Mouse (Mus musculus) forebrain, embryonic 16.5 days (tissue): ENCODE data around the gene Tle3. TPM values are rescaled to one million over a fixed set of nuclear protein-coding genes. Genes with fewer than 3 reads are reported as not detected.

Experiments used
- ATAC-seq: fragments of 200-750 bp; cut with Nextera tagmentation; 2 replicates; pipeline ENCODE4 v1.8.0; 2017; ENCODE audit warnings: mild to moderate bottlenecking, moderate library complexity
- H3K27ac ChIP-seq: fragments of 300-500 bp; sonication (generic); 2 replicates; pipeline ENCODE4 v1.5.1; 2014; ENCODE audit warnings: low read length, control low read depth
- H3K27me3 ChIP-seq: fragments of 300-500 bp; sonication (generic); replicated peaks from 2 replicates; pipeline ENCODE4 v1.6.1; 2014; ENCODE audit warnings: low read length; ENCODE audit not compliant: control insufficient read depth, insufficient read depth
- H3K36me3 ChIP-seq: fragments of 300-500 bp; sonication (generic); 2 replicates; pipeline ENCODE4 v1.6.1; 2014; ENCODE audit not compliant: control insufficient read depth, insufficient read depth
- H3K4me1 ChIP-seq: fragments of 300-500 bp; sonication (generic); replicated peaks from 2 replicates; pipeline ENCODE4 v1.6.1; 2014; ENCODE audit warnings: low read length; ENCODE audit not compliant: control insufficient read depth, insufficient read depth
- H3K4me2 ChIP-seq: fragments of 300-500 bp; sonication (generic); 2 replicates; pipeline ENCODE4 v1.6.1; 2014; ENCODE audit warnings: mild to moderate bottlenecking, low read length, control low read depth
- H3K4me3 ChIP-seq: fragments of 300-500 bp; sonication (generic); replicated peaks from 2 replicates; pipeline ENCODE4 v1.5.1; 2014; ENCODE audit warnings: mild to moderate bottlenecking, low read length, control low read depth
- H3K9ac ChIP-seq: fragments of 300-500 bp; sonication (generic); replicated peaks from 2 replicates; pipeline ENCODE4 v1.6.1; 2014; ENCODE audit warnings: low read depth, low read length, control low read depth
- H3K9me3 ChIP-seq: fragments of 300-500 bp; sonication (generic); 2 replicates; pipeline ENCODE4 v1.6.1; 2016; ENCODE audit warnings: low read length; ENCODE audit not compliant: control insufficient read depth
- WGBS: fragments of 180-500 bp; shearing (Covaris S2); extraction: QIAGEN DNeasy Blood & Tissue Kit; methylation state at CpG from one replicate; pipeline ENCODE4 v1.1.7; 2014; 5-methylcytosine and 5-hydroxymethylcytosine counted together
- polyA plus RNA-seq: library from polyadenylated mRNA; unstranded; fragments of >200 nt; fragmentation: Nextera tagmentation; extraction: Ambion mirVana; gene quantifications from 2 replicates; pipeline ENCODE4 v1.2.1, GENCODE M21; 2015

The Tle3 gene
- polyA plus RNA-seq, 1 experiment from 2014 or later = 36.8 TPM

GRCm38 (mm10) chr9:61379016-61379634 lies 7.0 kb downstream of the Tle3 start:
- Histone ChIP-seq H3K9ac (no peak overlapping the region; the same call in 1 of the 2 replicates), H3K4me1 (peaks cover 95% of the 10 kb centered on the region), H3K4me3 (no peak overlapping the region), H3K27ac (no peak overlapping the region), H3K27me3 (no peaks in the 10 kb centered on the region), H3K9me3 (no peaks in the 10 kb centered on the region), H3K36me3 (no peaks in the 10 kb centered on the region), H3K4me2 (no peak overlapping the region)
- 51% methylated on average over 11 of the region's 11 CpGs for WGBS
- no peak for ATAC-seq

DNA sequence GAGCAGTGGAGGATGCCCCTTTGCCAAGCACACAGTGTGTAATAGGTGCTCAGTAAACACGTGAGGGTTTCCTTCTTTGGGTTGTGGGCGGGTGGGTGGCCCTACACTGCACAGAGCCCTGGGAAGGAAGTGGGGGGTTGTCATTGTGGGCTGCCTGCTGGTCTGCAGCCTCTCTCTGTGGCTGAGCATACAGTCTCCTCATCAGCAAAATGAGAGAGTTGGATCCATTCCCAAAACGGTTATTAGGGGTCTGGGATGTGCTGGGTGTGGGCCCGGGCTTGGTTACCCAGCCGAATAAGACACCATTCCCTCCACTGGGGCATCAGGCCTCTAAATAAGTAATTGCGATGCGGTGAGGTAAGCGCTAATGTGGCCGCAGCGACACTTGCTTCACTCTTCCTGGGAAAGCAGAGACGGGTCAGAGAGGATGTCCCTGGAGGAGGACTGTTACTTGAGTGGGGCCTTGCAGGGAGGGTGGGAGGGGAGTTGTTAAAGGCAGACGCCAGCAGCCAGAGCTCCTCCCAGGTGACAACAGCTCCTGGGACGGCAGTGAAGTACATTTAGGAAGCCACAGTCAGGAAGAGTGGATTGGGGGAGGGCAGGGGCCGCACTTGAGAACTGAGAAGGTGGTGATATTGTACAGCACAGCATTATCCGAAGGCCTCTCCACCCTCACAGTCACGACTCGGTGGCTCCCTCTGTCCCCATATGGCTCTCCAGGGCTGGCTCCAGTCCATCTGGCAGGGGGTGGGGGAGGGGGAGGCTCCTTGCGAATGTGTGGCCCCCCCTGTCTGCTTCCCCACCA lies 8.3 kb downstream of the Tle3 start:
- ATAC-seq = peak; percentile 51
- Histone ChIP-seq H3K4me1 (peaks cover 98% of the 10 kb centered on the region), H3K4me2 (peak overlapping the region; percentile 34), H3K4me3 (no peak overlapping the region), H3K27me3 (no peaks in the 10 kb centered on the region), H3K27ac (peak overlapping the region; percentile 52), H3K9me3 (no peaks in the 10 kb centered on the region), H3K9ac (peak overlapping the region; percentile 19; the same call in 1 of the 2 replicates), H3K36me3 (no peaks in the 10 kb centered on the region)
- 5% methylated on average over 18 of the region's 18 CpGs for WGBS

DNA sequence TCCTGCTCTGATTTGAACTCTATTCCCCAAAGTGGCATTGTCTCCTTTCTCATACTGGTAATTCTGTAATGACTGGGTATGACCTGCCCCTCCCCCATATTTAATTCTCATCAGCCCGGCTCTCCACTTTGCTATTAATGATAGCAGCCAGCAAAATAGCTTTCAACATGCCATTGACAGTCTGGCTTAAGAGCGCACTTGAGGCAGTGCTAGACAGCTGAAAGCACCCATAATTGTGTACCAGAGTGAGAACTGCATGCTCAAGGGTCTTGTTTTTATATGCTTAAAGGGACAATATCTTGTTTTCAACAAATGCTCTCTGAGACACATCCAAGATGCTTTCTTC lies 8.9 kb downstream of the Tle3 start:
- 12% methylated on average over 2 of the region's 2 CpGs for whole genome bisulfite sequencing
- peak overlapping the region; percentile 34 for H3K4me2 ChIP-seq
- H3K4me1 ChIP-seq = peaks cover 98% of the 10 kb centered on the region
- no peaks in the 10 kb centered on the region for H3K27me3 ChIP-seq
- peak overlapping the region; percentile 52 for H3K27ac ChIP-seq
- no peaks in the 10 kb centered on the region for H3K9me3 ChIP-seq
- no peak overlapping the region for H3K9ac ChIP-seq
- no peak overlapping the region for H3K4me3 ChIP-seq
- ATAC-seq = peak; percentile 73
- H3K36me3 ChIP-seq = no peaks in the 10 kb centered on the region

DNA sequence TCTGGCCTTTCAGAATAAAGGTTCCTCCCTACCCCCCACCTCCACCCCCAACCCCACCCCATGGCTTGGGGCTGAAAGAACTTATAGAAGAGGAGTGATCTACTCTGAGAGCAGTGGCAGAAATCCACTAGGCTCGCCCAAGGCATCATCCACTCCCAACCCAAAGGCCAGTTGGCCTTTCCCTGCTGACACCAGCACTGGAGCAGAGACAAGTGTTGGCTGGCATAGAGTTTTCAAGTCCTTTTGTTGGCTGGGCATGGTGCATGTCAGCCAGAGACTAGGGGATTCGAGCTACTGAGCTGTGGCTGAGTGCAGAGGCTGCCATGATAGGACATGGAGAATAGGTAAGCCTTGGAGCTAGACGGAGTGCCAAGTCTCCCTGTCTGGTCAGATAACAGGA lies 9.3 kb downstream of the Tle3 start:
- H3K27me3 ChIP-seq = no peaks in the 10 kb centered on the region
- H3K9ac ChIP-seq = no peak overlapping the region
- peak overlapping the region; percentile 49; the same call in 1 of the 2 replicates for H3K27ac ChIP-seq
- 41% methylated on average over 3 of the region's 3 CpGs for whole genome bisulfite sequencing
- no peak overlapping the region for H3K4me3 ChIP-seq
- no peaks in the 10 kb centered on the region for H3K36me3 ChIP-seq
- no peak for ATAC-seq
- H3K4me2 ChIP-seq = 0 out of 2 replicates have a peak overlapping the region, but pooled peaks have one; percentile 7
- no peaks in the 10 kb centered on the region for H3K9me3 ChIP-seq
- H3K4me1 ChIP-seq = peaks cover 98% of the 10 kb centered on the region

- no peak overlapping the region for H3K9ac ChIP-seq
- H3K27ac ChIP-seq = no peak overlapping the region
- no peak overlapping the region for H3K4me2 ChIP-seq
- H3K4me3 ChIP-seq = no peak overlapping the region
- H3K27me3 ChIP-seq = no peaks in the 10 kb centered on the region
- no peaks in the 10 kb centered on the region for H3K9me3 ChIP-seq
- 74% methylated on average over 8 of the region's 8 CpGs for WGBS
- H3K4me1 ChIP-seq = peaks cover 94% of the 10 kb centered on the region
- peaks cover 4% of the 10 kb centered on the region; the same call in 1 of the 2 replicates for H3K36me3 ChIP-seq
- no peak for ATAC-seq
Observed at GRCm38 (mm10) chr9:61382595-61383186, 10.5 kb downstream of the Tle3 start.

GRCm38 (mm10) chr9:61384101-61384500 lies 11.9 kb downstream of the Tle3 start:
- 34% methylated on average over 6 of the region's 6 CpGs for WGBS
- H3K4me3 ChIP-seq = no peak overlapping the region
- no peak for ATAC-seq
- H3K4me2 ChIP-seq = no peak overlapping the region
- peaks cover 7% of the 10 kb centered on the region; the same call in 1 of the 2 replicates for H3K36me3 ChIP-seq
- no peak overlapping the region for H3K9ac ChIP-seq
- no peaks in the 10 kb centered on the region for H3K9me3 ChIP-seq
- peaks cover 94% of the 10 kb centered on the region for H3K4me1 ChIP-seq
- H3K27me3 ChIP-seq = no peaks in the 10 kb centered on the region
- no peak overlapping the region for H3K27ac ChIP-seq

DNA sequence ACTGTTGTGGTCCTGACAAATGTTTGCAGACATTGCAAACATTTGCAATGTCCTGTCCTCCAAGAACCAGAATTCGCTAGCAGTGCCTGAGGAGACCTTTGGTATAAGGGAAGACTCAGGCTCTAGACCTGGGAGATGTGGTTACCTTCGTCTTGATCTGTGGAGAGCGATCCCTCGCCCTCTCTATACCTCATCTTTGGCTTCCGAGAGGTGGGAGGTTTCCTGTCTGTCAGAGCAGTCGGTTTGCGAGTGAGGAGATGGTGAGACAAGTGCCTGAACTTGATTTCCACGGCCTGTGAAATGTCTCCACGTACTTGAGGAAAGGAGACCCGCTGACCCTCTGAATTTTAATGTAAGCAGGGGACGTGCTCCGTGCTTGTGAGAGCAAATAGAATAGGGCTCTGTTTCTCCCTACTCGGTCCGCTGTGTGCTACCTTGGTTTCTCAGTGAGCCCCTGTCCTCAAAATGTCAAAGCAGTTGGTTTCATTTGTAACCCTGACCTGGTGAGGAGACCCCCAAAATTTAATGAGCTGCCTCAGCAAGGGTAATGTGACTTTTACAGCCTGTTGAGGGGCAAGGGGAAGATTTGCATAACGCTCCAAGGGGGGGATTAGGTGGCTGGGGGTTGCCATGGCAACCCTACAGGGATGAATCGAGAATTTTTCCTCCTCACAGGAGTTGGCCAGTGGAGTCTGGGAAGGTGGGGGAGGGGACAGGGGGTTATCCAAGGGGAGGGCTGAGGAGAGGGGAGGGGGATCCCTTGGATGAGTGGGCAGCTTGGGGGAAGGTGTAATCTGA lies 12.7 kb downstream of the Tle3 start:
- no peak for ATAC-seq
- WGBS = 9% methylated on average over 16 of the region's 16 CpGs
- Histone ChIP-seq H3K36me3 (peaks cover 7% of the 10 kb centered on the region; the same call in 1 of the 2 replicates), H3K4me3 (no peak overlapping the region), H3K9me3 (no peaks in the 10 kb centered on the region), H3K9ac (no peak overlapping the region), H3K27me3 (no peaks in the 10 kb centered on the region), H3K4me1 (peaks cover 88% of the 10 kb centered on the region), H3K4me2 (peak overlapping the region; percentile 1), H3K27ac (no peak overlapping the region)

DNA sequence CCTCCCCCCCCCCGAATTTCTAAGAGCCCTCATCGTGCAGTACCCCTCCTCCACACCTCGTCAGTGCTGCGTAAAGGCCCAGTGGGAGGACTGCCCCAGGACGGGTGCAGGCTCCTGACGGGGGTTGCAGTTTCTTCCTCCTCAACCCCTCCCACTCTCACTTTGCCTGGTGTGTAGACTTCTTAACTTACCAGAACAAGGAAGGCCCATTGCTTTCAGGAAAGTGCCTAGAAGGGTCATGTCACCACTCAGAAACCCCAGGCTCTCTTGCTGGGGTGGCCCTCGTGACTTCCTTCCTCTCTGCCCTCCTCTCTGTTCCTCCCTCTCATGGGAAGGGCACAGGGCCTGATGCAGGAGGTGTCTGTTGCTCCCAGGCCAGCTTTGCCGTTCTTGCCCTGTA lies 13.6 kb downstream of the Tle3 start:
- H3K27ac ChIP-seq = no peak overlapping the region
- no peaks in the 10 kb centered on the region for H3K27me3 ChIP-seq
- no peak overlapping the region for H3K9ac ChIP-seq
- H3K4me3 ChIP-seq = no peak overlapping the region
- no peaks in the 10 kb centered on the region for H3K9me3 ChIP-seq
- H3K4me1 ChIP-seq = peaks cover 80% of the 10 kb centered on the region
- ATAC-seq = no peak
- H3K4me2 ChIP-seq = no peak overlapping the region; the same call in 1 of the 2 replicates
- WGBS = 17% methylated on average over 8 of the region's 8 CpGs
- peaks cover 7% of the 10 kb centered on the region; the same call in 1 of the 2 replicates for H3K36me3 ChIP-seq

DNA sequence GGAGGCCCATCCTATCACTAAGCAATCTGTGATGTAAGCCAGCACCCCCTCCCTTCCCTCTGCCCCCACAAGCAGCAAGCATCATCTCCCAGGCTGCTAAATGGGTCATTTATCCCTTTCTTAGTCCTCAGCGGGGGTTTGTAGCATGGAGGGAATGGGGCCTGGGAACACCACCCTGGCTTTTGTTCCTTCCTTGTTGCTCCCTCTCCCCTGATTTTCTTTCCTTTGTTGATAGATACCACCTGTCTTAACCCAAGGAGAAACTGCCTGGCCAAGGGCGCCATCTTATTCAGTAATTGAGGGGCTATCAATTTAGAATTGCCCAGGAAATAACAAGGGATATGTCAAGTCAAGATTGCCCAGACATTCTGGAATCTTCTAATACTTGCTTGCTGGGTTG lies 14.1 kb downstream of the Tle3 start:
- no peak overlapping the region for H3K4me3 ChIP-seq
- H3K9ac ChIP-seq = no peak overlapping the region
- H3K4me2 ChIP-seq = no peak overlapping the region
- no peak for ATAC-seq
- H3K27ac ChIP-seq = no peak overlapping the region
- H3K4me1 ChIP-seq = peaks cover 80% of the 10 kb centered on the region
- WGBS = 37% methylated on average over 2 of the region's 2 CpGs
- no peaks in the 10 kb centered on the region for H3K9me3 ChIP-seq
- H3K27me3 ChIP-seq = no peaks in the 10 kb centered on the region
- H3K36me3 ChIP-seq = peaks cover 7% of the 10 kb centered on the region; the same call in 1 of the 2 replicates
